Mouse (Mus musculus): Measurements from ENCODE around the gene Calcrl.
A peak's percentile ranks its signal among the peaks of the same experiment; 100 is the strongest.
"Not testable (repeated sequence)": the region's sequence is repeated elsewhere in the genome, so short reads cannot be mapped to it uniquely, and the experiment has no call there.

The Calcrl gene

GRCm38 (mm10) chr2:84389075-84389474, 36.1 kb downstream of the Calcrl start:
- DNase-seq (ENCODE audit: low read depth, low spot score): no peak

- DNase-seq (ENCODE audit: low read depth, low spot score): not testable (repeated sequence)
Measured at GRCm38 (mm10) chr2:84388537-84388936, 36.7 kb downstream of the Calcrl start.

DNA sequence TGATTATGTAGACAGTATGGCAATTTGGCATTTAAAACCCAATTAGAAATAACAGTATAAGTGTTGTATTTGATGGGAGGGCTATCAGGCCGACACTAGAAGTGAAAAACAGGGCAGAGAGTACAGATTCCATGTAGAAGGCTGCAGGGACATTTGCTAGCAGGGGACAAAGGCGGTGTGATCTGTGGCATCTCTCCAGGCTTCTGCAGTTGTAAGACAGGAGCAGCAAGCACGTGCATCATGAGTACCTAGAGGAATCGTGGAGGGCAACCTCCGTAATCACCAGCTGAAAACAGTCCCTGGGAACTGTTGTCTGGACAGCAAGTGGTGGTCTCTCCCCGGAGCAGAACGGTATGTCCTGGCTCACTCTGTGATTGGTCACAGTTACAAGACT, 37.2 kb downstream of the Calcrl start:
- no peak for DNase-seq (ENCODE audit: low read depth, low spot score)

GRCm38 (mm10) chr2:84387394-84388022, 37.7 kb downstream of the Calcrl start:
- no peak for DNase-seq (ENCODE audit: low read depth, low spot score)

DNA sequence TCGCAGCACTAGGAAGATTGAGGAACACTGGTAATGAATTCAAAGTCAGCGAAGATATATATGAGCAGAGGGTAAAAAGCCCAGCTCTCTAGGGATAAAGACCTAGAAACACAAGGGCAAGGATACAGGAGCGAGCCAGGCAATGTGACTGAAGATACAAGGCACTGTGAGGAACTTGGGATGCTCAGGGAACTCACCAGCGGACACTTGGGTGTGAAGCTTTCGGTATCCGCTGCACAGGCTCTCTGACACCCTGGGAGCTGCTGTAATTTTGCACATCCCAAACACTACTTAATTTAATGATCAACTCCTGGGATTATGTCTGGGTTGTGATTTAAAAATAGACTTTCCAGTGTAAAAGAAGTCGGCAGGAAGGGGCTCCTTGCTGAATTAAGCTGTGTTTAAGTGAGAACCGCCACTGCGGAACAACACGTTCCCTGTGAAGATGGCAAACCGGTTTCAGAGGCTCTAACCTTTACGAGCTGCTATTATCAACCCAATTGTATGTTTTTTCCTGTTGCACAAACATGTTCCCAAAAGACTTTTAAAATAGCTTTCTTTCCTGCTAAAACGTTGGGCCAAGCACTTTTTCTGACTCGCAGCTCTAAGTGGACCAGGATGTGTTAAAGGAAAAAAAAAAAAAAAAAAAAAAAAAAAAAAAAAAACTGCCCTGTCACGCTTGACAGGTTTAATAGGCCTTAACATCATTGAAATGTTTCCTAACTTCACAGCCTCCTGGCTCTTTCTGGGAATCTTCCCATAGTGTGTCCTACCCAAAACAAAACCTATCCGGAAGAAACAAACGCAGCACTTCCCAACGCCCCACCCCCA, 38.4 kb downstream of the Calcrl start:
- no peak for DNase-seq (ENCODE audit: low read depth, low spot score)

DNA sequence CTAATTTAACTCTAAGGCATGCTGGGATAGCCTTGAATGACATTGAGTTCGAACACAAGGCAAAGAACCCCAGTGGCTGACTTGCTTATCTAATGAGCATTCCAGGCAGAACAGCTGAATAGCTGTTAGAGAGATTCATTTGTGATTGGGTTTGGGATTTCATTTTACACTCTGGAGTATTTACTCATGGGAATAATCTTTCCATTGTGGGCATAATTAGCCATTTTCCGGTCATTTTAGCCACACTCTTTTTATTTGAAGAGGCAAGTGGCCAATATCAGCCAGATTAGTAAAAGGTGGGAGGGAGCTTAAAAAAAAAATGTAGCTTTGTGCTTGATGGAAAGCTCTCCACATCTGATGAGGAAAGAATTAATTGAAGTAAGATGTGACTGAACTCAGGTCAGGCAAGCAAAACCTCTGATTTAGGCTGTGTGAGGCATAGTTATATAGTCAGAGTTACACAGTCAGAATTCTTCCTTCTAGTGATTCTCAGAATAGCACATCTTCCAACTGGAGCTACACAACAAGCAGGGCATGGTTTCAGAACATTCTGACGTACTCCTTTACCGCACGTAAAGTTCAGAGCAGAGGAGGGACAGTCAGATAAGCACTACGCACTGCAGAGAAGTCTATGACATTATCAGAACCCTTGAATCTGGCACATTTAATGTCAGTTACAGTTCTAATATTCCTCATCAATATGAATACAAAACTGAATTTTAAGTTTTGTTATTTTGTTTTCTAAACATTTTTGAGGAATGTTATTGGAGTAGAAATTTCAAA, 40.1 kb downstream of the Calcrl start:
- no peak for DNase-seq (ENCODE audit: low read depth, low spot score)

DNA sequence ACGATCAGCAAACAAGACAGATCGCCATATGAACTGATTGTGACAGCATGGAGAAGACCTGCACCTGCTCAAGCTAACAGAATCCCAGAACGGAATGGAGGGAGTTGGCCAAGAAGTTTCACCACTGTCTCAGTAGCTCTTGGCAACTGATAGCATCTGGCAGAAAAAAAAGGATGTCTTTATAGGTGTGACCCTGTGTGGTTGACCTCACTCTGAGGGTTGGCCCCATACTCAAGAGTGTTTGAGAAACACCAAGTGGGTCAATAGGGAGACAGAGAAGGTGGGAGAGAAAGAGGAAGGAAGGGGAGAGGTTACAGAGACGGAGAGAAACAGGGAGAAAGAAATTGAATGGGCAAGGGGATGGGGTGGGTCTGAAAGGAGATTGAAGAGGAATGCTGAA, 41.4 kb downstream of the Calcrl start:
- DNase-seq (ENCODE audit: low read depth, low spot score): no peak

- DNase-seq (ENCODE audit: low read depth, low spot score): no peak
Measured at GRCm38 (mm10) chr2:84382556-84382955, 42.7 kb downstream of the Calcrl start.

GRCm38 (mm10) chr2:84381997-84382396, 43.2 kb downstream of the Calcrl start:
- DNase-seq (ENCODE audit: low read depth, low spot score): no peak

- DNase-seq (ENCODE audit: low read depth, low spot score): no peak
Measured at GRCm38 (mm10) chr2:84380816-84381215, 44.4 kb downstream of the Calcrl start.

GRCm38 (mm10) chr2:84378678-84379077, 46.5 kb downstream of the Calcrl start:
- DNase-seq (ENCODE audit: low read depth, low spot score): no peak

DNA sequence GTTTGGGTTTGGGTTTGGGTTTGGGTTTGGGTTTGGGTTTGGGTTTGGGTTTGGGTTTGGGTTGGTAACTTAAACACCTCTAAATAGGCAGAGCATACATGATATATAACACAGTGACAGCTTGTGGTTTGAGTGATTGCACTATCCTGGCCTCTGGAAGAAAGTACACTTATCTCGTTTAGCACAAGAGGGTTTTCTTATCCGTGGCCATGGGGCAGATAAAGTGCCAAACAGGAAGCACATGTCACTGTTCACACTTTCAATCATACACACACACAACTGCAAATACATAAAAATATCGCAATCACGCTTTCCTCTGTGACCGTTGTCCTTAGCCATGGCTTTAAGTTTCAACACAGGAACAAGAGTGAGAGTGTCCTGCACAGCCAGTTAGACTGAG, 56.0 kb downstream of the Calcrl start:
- DNase-seq (ENCODE audit: low read depth, low spot score): no peak

GRCm38 (mm10) chr2:84366742-84367141, 58.5 kb downstream of the Calcrl start:
- no peak for DNase-seq (ENCODE audit: low read depth, low spot score)

DNA sequence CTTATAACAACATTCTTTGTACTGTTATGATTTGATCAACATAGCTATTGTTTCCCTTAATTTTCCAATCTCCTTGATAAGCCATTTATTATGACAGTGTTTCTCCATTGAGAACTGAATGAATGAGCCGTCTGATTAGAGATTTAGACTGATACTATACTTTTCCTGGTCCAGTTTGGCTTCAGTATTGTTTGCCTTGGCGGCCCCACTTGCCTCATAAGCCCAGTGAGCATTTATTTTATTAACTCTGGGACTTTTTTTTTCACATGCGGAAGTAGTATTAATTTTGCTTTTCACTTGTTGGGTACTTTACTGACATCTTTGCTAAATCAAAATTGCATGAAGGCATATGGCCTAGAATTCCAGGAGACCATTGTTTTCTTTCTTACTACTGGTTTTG, 59.9 kb downstream of the Calcrl start:
- no peak for DNase-seq (ENCODE audit: low read depth, low spot score)

GRCm38 (mm10) chr2:84362779-84363719, 62.2 kb downstream of the Calcrl start:
- no peak for DNase-seq (ENCODE audit: low read depth, low spot score)

DNA sequence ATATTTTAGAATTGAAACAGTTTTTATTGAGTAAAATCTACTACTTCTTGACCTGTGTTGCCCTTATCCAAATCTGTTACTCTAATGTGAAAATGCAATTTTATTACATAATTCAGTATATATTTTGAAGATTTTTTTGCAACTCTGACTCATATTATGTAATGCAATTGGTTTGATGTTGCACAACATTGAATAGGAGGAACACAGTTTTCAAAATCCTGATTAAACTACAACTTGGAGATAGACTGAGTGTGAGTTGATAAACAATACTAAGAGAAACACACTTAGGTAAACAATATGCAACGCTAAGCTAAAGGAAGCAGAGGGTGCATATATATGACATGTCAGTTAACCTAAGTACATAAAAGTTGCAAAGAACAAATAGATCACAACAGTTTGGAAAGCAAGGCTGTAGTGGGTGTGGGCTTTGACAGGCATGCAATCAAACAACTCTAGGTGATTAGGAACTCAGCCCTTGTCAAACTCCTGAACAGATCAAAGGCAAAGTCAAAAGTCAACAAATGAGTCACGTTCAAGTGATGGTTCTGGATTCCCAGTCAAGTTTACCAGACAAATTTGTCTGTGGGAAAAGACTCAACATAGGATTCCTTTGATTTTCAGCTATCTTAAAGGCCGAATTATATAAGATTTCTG, 66.4 kb downstream of the Calcrl start:
- peak; percentile 9 for DNase-seq (ENCODE audit: low read depth, low spot score)

- no peak for DNase-seq (ENCODE audit: low read depth, low spot score)
Measured at GRCm38 (mm10) chr2:84355281-84355680, 69.9 kb downstream of the Calcrl start.

DNA sequence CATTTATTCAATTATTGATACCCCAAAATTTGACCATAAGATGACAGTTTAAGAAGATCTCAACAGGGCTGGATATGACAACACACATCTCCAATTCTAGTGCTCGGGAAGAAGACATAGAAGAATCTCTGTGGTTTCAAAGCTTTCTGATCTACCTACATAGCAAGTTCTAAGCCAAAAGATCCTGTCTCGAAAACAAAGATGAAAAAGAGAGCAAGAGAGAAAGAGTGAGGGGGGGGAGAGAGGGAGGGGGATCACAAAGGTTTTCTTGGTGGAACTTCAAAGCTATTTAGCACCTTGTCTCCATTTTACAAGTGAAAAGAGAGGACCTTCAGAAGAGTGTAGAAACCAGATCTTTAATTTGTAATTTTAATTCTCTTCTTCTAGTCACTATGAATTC, 77.8 kb downstream of the Calcrl start:
- peak; percentile 75 for DNase-seq (ENCODE audit: low read depth, low spot score)

DNA sequence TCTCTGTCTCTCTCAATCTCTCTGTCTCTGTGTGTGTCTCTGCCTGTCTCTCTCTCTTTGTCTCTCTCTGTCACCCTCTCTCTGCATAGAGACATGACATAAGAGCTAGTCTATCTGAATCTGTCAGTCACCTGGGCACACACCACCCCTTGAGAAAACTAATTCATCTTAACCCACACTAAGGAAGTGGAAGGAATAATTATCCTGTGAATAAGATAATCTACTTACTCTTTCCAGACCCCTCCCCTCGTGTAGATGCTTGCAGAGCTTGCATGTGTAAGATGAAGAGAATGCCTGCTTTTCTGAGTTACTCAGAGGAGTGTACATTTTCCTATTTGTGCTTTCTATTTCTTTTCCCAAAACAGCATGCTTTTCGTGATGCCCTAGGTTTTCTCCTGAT, 81.5 kb downstream of the Calcrl start:
- no peak for DNase-seq (ENCODE audit: low read depth, low spot score)

GRCm38 (mm10) chr2:84337774-84338450, 87.3 kb downstream of the Calcrl start:
- DNase-seq (ENCODE audit: low read depth, low spot score): no peak
